Mouse (Mus musculus): ENCODE results near the gene Mtor.

DNA sequence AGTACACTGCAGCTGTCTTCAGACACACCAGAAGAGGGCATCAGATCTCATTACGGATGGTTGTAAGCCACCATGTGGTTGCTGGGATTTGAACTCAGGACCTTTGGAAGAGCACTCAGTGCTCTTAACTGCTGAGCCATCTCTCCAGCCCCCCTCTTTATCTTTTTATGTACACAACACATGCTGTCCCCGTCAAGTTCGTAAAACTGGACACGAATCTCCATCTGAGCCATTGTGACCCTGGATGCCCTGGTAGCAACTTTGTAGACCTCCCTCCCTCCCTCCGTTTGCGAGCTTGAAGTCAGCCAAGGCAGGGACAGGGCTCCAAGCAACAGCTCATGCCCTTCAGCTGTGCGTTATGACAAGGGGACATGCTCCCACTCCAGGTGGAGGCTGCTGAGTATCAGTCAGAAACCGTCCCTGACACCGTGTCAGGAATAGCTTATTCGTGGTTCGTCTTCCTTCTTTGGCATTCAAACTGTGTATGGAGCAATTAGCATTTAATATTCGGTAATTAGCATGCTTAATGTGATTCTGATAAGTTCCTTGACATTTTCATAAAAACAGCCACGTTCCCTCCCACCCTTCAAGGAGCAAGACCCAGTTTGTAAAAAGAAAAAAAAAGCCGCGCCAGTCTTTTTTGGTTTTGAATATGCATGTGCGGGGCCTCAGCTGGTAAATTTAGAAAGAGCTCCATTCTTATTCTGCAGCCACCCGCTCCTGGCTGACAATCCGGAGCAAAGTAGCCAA, 142.2 kb downstream of the Mtor start:
- TF ChIP-seq CTCF (IDR thresholded peaks at IDR 0.05; ENCODE audit: low read depth) (no peak), EP300 (IDR thresholded peaks at IDR 0.05; ENCODE audit: low read depth) (no peak)
